Mouse (Mus musculus) macrophage (primary cell): Measurements from ENCODE around the gene Olfr859. TPM values are rescaled to one million over a fixed set of nuclear protein-coding genes. Genes with fewer than 3 reads are reported as not detected.
"Not testable (repeated sequence)": the region's sequence is repeated elsewhere in the genome, so short reads cannot be mapped to it uniquely, and the experiment has no call there.

ENCODE experiments used
- H3K27ac ChIP-seq: fragments of 350-480 bp; formaldehyde crosslinking; 2 replicates; pipeline ENCODE4 v1.9.0; 2021
- H3K36me3 ChIP-seq: fragments of 350-480 bp; formaldehyde crosslinking; 2 replicates; pipeline ENCODE4 v1.9.0; 2021; ENCODE audit errors: inconsistent target
- H3K4me3 ChIP-seq: fragments of 350-480 bp; formaldehyde crosslinking; 2 replicates; pipeline ENCODE4 v1.9.0; 2021; ENCODE audit errors: inconsistent target
- H3K79me2 ChIP-seq: fragments of 350-480 bp; formaldehyde crosslinking; 2 replicates; pipeline ENCODE4 v1.9.0; 2021; ENCODE audit errors: inconsistent target
- WGBS: methylation state at CpG from one replicate; pipeline ENCODE4 v1.1.7; 2026; ENCODE audit warnings: inconsistent platforms; ENCODE audit not compliant: missing documents; 5-methylcytosine and 5-hydroxymethylcytosine counted together
- polyA plus RNA-seq: library from polyadenylated mRNA; stranded (reverse); fragments of 250-400 nt; gene quantifications from 3 replicates; pipeline ENCODE4 v1.2.4, GENCODE M21; 2018; ENCODE audit warnings: inconsistent platforms
- total RNA-seq, 78 experiments: library from RNA; depleted of rRNA; stranded (reverse); fragments of 250-400 nt; gene quantifications; 1 replicate in 9 of 78; 2 replicates in 24 of 78; 3 replicates in 43 of 78; 4 replicates in 2 of 78; pipeline ENCODE4 v1.2.4; 2018; ENCODE audit warnings: inconsistent platforms in 56 of 78

The Olfr859 gene
- not detected for total RNA-seq (2018; cell fraction: chromatin; rRNA removed)
- total RNA-seq (2018; cell fraction: cytosol; rRNA removed), result not detected
- not detected for total RNA-seq (2018; cell fraction: nucleus; rRNA removed)
- polyA plus RNA-seq, result not detected in 3 replicates

- not testable (repeated sequence) for H3K27ac ChIP-seq, H3K4me3 ChIP-seq, H3K79me2 ChIP-seq, H3K36me3 ChIP-seq
- WGBS, result 80% methylated on average over 1 of the region's 1 CpGs
Observed at GRCm38 (mm10) chr9:19804606-19805005, at the start of gene Olfr859. Olfr859 (plus strand) TSS chr9:19804906.

- no peak overlapping the region for H3K4me3 ChIP-seq
Observed at GRCm38 (mm10) chr9:19769136-19769535, 35.6 kb upstream of the Olfr859 start.

GRCm38 (mm10) chr9:19769701-19770100 lies 35.0 kb upstream of the Olfr859 start:
- 91% methylated on average over 14 of the region's 14 CpGs for WGBS
- H3K79me2 ChIP-seq, result no peaks in the 10 kb centered on the region
- no peak overlapping the region for H3K4me3 ChIP-seq
- no peak overlapping the region for H3K27ac ChIP-seq
- H3K36me3 ChIP-seq, result no peaks in the 10 kb centered on the region

More at GRCm38 (mm10) chr9:19769136-19769535, 35.6 kb upstream of the Olfr859 start:
- Histone ChIP-seq H3K79me2 (no peaks in the 10 kb centered on the region), H3K27ac (no peak overlapping the region), H3K36me3 (no peaks in the 10 kb centered on the region)
- 86% methylated on average over 14 of the region's 14 CpGs for WGBS

GRCm38 (mm10) chr9:19779983-19780382 lies 24.7 kb upstream of the Olfr859 start, which contains the start of gene Olfr58:
Olfr58 (plus strand) TSS chr9:19780283.
- no peaks in the 10 kb centered on the region for H3K36me3 ChIP-seq
- H3K27ac ChIP-seq, result no peak within 1 kb of the TSS
- H3K79me2 ChIP-seq, result no peaks in the 10 kb centered on the region
- H3K4me3 ChIP-seq, result no peak within 1 kb of the TSS

GRCm38 (mm10) chr9:19803000-19803399 lies 1.7 kb upstream of the Olfr859 start:
- no peaks in the 10 kb centered on the region for H3K36me3 ChIP-seq
- WGBS, result 71% methylated on average over 1 of the region's 1 CpGs
- H3K27ac ChIP-seq, result no peak overlapping the region
- no peak overlapping the region for H3K4me3 ChIP-seq
- no peaks in the 10 kb centered on the region for H3K79me2 ChIP-seq

GRCm38 (mm10) chr9:19849647-19850046 lies 44.9 kb downstream of the Olfr859 start, which contains the start of gene Olfr860:
Olfr860 (minus strand) TSS chr9:19849747.
- no peaks in the 10 kb centered on the region for H3K36me3 ChIP-seq
- 89% methylated on average over 1 of the region's 1 CpGs for WGBS

More at GRCm38 (mm10) chr9:19849647-19850046, 44.9 kb downstream of the Olfr859 start, which contains the start of gene Olfr860:
- no peak within 1 kb of the TSS for H3K4me3 ChIP-seq
- no peak within 1 kb of the TSS for H3K27ac ChIP-seq
- no peaks in the 10 kb centered on the region for H3K79me2 ChIP-seq

Other genes with a start within 250 kb of the Olfr859 start
- gene Olfr854, start 237.5 kb upstream of the Olfr859 start, polyA plus RNA-seq, result not detected in 3 replicates
- gene Olfr855, start 222.3 kb upstream of the Olfr859 start, polyA plus RNA-seq, result not detected in 3 replicates
- gene Zfp317, start 182.8 kb upstream of the Olfr859 start, polyA plus RNA-seq, result 6.9 to 10.8 TPM (median 8.5 TPM) in 3 replicates
- gene Olfr857, start 95.5 kb upstream of the Olfr859 start, polyA plus RNA-seq, result not detected in 3 replicates
- not detected in 3 replicates for gene Olfr58, start 24.6 kb upstream of the Olfr859 start, polyA plus RNA-seq
- gene Olfr860, start 44.8 kb downstream of the Olfr859 start, polyA plus RNA-seq, result not detected in 3 replicates
- gene Olfr862, start 83.1 kb downstream of the Olfr859 start, polyA plus RNA-seq, result not detected in 3 replicates
- gene Olfr77, start 112.0 kb downstream of the Olfr859 start, polyA plus RNA-seq, result 0.02 to 0.16 TPM (median 0.06 TPM) in 3 replicates
- not detected in 3 replicates for gene Olfr866, start 223.1 kb downstream of the Olfr859 start, polyA plus RNA-seq